Mouse (Mus musculus) frontal cortex, postnatal 10 days (tissue): ENCODE results near the gene Hps1.

Experiments used
- DNase-seq, 2 experiments: peaks; one replicate each; pipeline ENCODE4 v3.0.0; 2022; ENCODE audit warnings: low spot score in 2 of 2, mixed read lengths in 1 of 2

The Hps1 gene

GRCm38 (mm10) chr19:42717668-42718067 is 62.1 kb downstream of the Hps1 start:
- no peak for DNase-seq

- DNase-seq = no peak
Observed at GRCm38 (mm10) chr19:42716507-42716906, 63.3 kb downstream of the Hps1 start.

GRCm38 (mm10) chr19:42713770-42714169 is 66.0 kb downstream of the Hps1 start:
- DNase-seq = no peak
